Mouse (Mus musculus) megakaryocyte, embryonic 14.5 days (primary cell): ENCODE measurements at regions not wholly inside any gene's neighbourhood (a gene's known extent, or its start where the extent isn't known, plus 50 kb on each side); places are given as distances from the start of the nearest gene placed in this dataset.

Source experiments
- H3K27me3 ChIP-seq: replicated peaks from 2 replicates; pipeline ENCODE3; 2012; ENCODE audit warnings: inconsistent platforms
- H3K36me3 ChIP-seq: replicated peaks from 2 replicates; pipeline ENCODE3; 2012; ENCODE audit warnings: low read length, inconsistent platforms, mixed read lengths
- H3K4me1 ChIP-seq: 2 replicates; pipeline ENCODE4 v1.6.1; 2012; ENCODE audit warnings: inconsistent platforms
- H3K4me3 ChIP-seq: replicated peaks from 2 replicates; pipeline ENCODE3; 2012; ENCODE audit warnings: moderate library complexity, mild to moderate bottlenecking, inconsistent platforms
- H3K9me3 ChIP-seq: 2 replicates; pipeline ENCODE4 v1.6.1; 2012; ENCODE audit warnings: inconsistent platforms
- FLI1 ChIP-seq: IDR thresholded peaks from 2 replicates; pipeline ENCODE4 v1.6.1; 2012; ENCODE audit warnings: low read length, inconsistent platforms, mixed read lengths
- GATA1 ChIP-seq: IDR thresholded peaks from 3 replicates; pipeline ENCODE4 v1.6.1; 2012; ENCODE audit warnings: mixed read lengths, low read length, inconsistent platforms, borderline replicate concordance

DNA sequence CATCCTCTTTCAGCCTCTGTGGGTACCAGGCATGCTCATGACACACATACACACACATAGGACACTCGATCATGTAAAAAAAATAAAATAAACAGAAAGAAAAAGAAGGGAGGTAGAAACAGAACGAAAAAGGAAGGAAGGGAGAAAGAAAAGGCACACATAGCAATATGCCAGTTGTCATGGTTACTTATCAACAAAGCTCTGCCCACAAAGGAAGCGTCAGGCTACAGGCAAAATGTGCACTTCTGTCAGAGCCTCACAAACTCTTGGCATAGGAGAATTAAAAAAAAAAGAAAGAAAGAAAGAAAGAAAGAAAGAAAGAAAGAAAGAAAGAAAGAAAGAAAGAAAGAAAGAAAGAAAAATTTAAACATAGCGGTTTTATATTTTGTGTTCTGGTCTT lies 56.9 kb upstream of the Sox2 start:
- no peak overlapping the region for H3K4me3 ChIP-seq
- peaks cover 15% of the 10 kb centered on the region for H3K9me3 ChIP-seq
- no peak for TF ChIP-seq GATA1
- TF ChIP-seq FLI1 = no peak
- no peaks in the 10 kb centered on the region for H3K27me3 ChIP-seq
- H3K36me3 ChIP-seq = no peaks in the 10 kb centered on the region
- H3K4me1 ChIP-seq = no peaks in the 10 kb centered on the region

DNA sequence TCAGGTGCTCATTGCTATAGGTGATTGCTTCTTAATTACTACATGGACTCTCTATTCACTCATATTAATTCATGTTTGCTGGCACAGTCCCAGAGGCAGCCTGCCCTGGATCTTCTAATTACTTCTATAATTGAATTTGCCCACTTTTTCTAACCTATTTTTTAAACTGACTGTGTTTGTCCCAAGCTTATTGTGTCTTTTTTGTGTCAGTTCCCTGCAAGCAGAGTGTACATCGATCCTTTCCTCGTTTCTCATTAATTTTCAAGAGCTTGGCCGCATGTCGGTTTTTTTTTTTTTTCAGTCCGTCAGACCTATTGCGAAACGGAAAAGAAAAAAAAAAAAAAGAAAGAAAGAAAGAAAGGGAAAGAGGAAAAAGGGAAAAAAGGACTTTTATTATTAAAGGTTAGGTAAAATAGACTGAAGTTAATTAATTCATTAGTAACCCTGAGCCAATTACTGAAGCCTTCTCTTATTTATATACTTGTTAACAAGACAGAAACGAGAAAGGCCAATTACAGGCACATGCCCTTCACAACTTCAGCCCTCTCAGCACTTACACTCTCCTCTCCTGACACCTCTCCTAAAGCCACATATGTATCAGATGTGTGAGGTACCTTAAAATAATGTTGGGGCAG lies 72.2 kb upstream of the Sox2 start:
- Histone ChIP-seq H3K4me3 (no peak overlapping the region), H3K9me3 (peaks cover 41% of the 10 kb centered on the region), H3K27me3 (no peaks in the 10 kb centered on the region), H3K36me3 (no peaks in the 10 kb centered on the region), H3K4me1 (no peaks in the 10 kb centered on the region)
- TF ChIP-seq FLI1 (no peak), GATA1 (no peak)

DNA sequence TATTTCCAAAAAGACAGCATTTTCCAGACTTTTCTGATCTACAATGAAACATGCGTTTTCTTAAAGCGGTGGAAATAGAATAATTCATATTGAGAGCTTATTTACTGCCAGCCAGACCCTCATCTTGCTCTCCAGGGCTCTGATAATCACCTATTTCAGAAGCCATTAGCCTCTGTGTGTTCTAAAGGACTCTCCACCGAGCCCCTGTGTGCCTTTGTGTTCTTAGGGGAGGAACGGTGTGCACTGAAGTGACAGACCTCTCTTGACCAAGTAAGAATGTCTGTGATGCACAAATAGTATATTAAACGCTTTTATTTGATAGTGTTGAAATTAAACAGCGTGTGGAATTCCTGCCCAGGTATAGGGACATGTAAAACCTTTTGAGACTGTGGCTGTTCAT lies 73.1 kb upstream of the Sox2 start:
- H3K4me3 ChIP-seq = no peak overlapping the region
- TF ChIP-seq GATA1 (no peak), FLI1 (no peak)
- peaks cover 50% of the 10 kb centered on the region for H3K9me3 ChIP-seq
- no peaks in the 10 kb centered on the region for H3K4me1 ChIP-seq
- H3K36me3 ChIP-seq = no peaks in the 10 kb centered on the region
- no peaks in the 10 kb centered on the region for H3K27me3 ChIP-seq

DNA sequence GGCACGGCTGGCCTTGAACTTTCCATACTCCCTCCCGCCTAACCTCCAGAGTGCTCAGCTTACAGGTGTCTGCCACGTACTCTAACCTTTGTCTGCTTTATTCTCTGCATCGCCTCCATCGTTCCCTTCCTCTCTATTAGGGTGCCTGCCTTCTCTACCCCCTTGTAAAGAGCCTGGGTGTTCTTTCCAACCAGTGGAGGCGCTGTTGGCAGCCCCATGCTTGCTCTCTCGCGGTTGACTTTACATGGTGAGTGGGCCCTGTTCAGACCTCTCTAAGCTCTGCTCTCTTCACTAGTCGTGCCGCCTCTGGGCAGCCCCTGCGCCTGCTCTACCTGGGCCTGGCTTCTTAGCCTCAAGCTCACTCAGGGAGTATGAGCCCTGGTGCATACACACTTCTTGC lies 74.0 kb upstream of the Sox2 start:
- Histone ChIP-seq H3K4me1 (no peaks in the 10 kb centered on the region), H3K4me3 (no peak overlapping the region), H3K9me3 (peaks cover 57% of the 10 kb centered on the region), H3K27me3 (no peaks in the 10 kb centered on the region), H3K36me3 (no peaks in the 10 kb centered on the region)
- TF ChIP-seq FLI1 (no peak), GATA1 (no peak)

DNA sequence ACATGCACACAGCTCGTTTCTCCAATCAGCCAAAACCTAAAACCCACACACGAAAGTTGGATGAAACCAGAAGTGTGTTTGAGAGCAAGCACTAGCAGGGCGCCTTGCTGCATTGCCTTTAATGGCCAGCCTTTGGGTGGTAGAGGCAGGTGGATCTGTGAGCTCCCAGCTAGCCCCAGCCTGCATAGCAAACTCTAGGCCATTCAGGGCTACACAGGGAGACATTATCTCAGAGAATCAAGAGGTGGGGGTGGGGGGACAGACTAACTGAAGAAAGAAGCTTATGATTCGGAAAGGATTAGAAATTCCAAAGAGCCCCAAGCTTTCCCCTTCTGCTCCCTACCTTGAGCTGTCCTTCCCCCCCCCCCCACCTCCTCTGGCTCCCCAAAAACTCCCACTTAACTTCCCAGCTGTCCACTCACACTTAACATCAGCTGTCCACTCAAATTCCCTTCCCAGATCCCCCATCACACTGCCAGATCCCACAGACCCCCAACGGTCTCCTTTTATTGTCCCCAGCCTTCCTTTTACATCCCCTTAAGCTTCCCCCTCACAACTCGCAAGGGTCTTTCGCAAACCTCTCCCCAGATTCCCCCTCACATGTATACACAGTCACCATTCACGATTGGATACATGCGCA lies 75.4 kb upstream of the Sox2 start:
- no peak overlapping the region for H3K4me3 ChIP-seq
- no peaks in the 10 kb centered on the region for H3K36me3 ChIP-seq
- no peak for TF ChIP-seq GATA1
- peaks cover 51% of the 10 kb centered on the region for H3K9me3 ChIP-seq
- no peaks in the 10 kb centered on the region for H3K4me1 ChIP-seq
- H3K27me3 ChIP-seq = no peaks in the 10 kb centered on the region

DNA sequence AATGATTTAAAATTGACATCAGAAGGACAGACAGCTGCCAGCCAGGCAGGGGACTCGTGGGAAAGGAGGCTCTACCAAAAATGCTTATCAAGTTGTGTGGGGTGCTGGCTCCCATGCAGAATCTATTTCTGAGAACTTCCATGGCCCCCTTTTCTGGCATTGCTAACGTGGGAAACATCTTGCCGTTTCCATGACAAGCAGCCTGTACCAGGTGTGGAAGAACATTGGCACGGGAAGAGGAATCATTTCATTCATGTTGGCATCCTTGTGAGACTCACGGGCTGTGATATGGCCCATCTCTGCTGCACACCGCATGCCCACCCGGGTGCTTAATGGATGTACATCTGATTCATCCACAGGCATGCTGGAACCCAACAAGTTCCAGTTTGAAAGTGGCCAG lies 76.9 kb upstream of the Sox2 start:
- Histone ChIP-seq H3K36me3 (no peaks in the 10 kb centered on the region), H3K9me3 (peaks cover 58% of the 10 kb centered on the region), H3K27me3 (no peaks in the 10 kb centered on the region), H3K4me1 (no peaks in the 10 kb centered on the region), H3K4me3 (no peak overlapping the region)
- TF ChIP-seq GATA1 = no peak
- no peak for TF ChIP-seq FLI1

DNA sequence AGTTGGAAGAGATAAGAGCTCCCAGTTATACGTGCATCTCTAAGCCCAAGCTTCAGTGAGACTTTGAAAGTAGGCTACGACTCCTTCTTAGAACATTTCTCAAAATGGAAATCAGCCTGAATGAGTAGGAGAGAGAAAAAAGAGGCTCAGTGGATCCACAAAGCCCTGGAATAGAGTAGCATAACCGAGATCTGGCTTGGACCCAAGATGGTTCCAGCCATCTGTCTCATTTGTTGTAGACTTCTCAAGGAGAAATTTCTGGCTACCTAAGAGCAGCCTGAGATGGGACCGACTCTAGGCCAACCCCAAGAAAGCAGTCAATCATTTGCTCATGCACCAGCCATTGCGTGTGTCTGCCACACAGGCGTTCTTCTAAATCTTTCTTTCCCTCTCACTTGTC lies 78.1 kb upstream of the Sox2 start:
- no peak for TF ChIP-seq FLI1
- TF ChIP-seq GATA1 = no peak
- peaks cover 63% of the 10 kb centered on the region for H3K9me3 ChIP-seq
- no peaks in the 10 kb centered on the region for H3K4me1 ChIP-seq
- no peak overlapping the region for H3K4me3 ChIP-seq
- no peaks in the 10 kb centered on the region for H3K27me3 ChIP-seq
- no peaks in the 10 kb centered on the region for H3K36me3 ChIP-seq

DNA sequence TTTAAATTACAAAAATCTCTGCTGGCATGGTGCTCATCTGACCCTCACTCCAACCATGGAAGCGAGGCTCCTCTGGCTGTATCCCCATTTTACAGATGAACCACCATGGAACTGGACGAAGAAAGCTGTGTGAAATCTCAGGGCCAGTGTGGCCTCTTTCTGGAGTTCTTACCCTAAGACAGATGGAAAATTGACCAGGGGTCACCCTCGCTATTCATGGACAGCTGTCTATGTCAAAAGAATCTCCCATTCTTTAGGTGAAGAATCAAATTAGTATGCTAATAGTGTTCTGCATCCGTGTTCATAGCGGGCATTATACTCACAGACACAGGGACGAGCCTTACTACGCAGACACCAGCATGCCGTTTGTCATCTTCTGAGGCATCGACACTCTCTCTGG lies 78.6 kb upstream of the Sox2 start:
- Histone ChIP-seq H3K36me3 (no peaks in the 10 kb centered on the region), H3K27me3 (no peaks in the 10 kb centered on the region), H3K4me3 (no peak overlapping the region), H3K4me1 (no peaks in the 10 kb centered on the region), H3K9me3 (peaks cover 62% of the 10 kb centered on the region)
- TF ChIP-seq FLI1 (no peak), GATA1 (no peak)

DNA sequence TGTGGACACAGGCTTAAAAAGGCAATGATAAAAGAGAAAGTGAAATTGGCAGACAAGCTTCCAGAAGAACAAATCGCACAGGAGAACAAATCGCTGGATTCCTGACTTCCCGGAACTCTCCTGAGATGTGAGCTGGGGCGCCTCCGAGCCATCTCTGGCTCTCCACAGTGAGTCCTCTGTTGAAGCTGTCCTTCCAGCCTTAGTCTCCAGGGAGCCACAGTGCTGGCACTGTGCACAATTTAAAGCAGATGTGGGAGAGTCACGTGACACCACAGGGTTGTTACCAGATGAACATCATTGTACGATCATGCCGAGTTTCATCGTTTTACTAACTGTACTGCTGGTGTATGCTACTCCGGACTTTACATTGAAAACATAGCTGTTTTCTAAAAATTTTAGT lies 80.2 kb upstream of the Sox2 start:
- H3K4me1 ChIP-seq = no peaks in the 10 kb centered on the region
- no peaks in the 10 kb centered on the region for H3K27me3 ChIP-seq
- peaks cover 59% of the 10 kb centered on the region for H3K9me3 ChIP-seq
- no peak overlapping the region for H3K4me3 ChIP-seq
- no peak for TF ChIP-seq GATA1
- no peak for TF ChIP-seq FLI1
- H3K36me3 ChIP-seq = no peaks in the 10 kb centered on the region

DNA sequence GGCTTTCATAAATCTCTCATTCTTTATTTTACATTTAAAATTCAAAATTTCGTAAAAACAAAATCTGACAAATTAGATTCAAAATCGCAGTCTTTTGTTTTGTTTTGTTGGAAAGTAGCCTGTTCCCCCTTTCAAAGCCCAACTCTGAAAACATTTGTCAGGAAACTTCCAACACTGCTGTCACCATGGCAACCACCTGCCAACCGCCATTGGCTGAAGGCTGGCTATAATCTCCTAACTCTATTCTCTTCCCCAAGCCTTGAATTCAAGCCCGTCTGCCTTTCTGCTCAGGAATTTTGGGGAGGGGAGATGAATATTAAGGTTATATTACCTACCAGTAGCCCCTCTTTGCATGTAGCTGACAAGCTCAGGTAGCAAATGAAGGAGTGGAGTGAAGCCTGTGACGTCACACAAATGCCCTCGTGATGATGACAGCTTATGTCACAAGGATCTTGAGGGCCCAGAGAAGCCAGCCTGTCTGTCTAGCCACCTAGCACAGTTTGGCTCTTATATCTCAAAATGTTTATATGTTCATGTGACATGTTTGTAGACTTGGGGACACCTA lies 82.0 kb upstream of the Sox2 start:
- peaks cover 46% of the 10 kb centered on the region for H3K9me3 ChIP-seq

DNA sequence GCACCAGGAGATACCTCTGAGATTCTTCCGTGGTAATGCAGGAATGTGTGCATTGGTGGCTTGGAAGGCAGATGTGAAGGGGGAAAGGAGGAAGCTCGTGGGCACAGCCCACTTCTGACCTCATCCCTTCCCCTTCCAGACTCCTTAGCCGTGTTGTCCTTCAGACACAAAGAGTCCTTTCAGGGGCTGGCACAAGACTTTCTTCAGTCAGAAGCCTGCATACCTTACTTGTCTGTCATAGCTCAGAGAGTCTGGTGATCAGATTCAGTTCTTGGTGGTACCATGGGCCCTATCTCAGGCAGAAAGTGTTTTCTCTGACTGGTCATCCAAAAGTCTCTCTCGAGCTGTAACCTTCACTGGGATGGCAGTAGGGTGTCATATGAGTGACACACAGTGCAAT lies 84.8 kb upstream of the Sox2 start:
- Histone ChIP-seq H3K36me3 (no peaks in the 10 kb centered on the region), H3K9me3 (peaks cover 29% of the 10 kb centered on the region), H3K27me3 (no peaks in the 10 kb centered on the region), H3K4me3 (no peak overlapping the region), H3K4me1 (no peaks in the 10 kb centered on the region)
- no peak for TF ChIP-seq FLI1
- TF ChIP-seq GATA1 = no peak

More for the DNA sequence above, 82.0 kb upstream of the Sox2 start:
- H3K27me3 ChIP-seq = no peaks in the 10 kb centered on the region
- TF ChIP-seq GATA1 = no peak
- no peak for TF ChIP-seq FLI1
- H3K36me3 ChIP-seq = no peaks in the 10 kb centered on the region
- H3K4me3 ChIP-seq = no peak overlapping the region
- H3K4me1 ChIP-seq = no peaks in the 10 kb centered on the region
